In the genomic region with DNA sequence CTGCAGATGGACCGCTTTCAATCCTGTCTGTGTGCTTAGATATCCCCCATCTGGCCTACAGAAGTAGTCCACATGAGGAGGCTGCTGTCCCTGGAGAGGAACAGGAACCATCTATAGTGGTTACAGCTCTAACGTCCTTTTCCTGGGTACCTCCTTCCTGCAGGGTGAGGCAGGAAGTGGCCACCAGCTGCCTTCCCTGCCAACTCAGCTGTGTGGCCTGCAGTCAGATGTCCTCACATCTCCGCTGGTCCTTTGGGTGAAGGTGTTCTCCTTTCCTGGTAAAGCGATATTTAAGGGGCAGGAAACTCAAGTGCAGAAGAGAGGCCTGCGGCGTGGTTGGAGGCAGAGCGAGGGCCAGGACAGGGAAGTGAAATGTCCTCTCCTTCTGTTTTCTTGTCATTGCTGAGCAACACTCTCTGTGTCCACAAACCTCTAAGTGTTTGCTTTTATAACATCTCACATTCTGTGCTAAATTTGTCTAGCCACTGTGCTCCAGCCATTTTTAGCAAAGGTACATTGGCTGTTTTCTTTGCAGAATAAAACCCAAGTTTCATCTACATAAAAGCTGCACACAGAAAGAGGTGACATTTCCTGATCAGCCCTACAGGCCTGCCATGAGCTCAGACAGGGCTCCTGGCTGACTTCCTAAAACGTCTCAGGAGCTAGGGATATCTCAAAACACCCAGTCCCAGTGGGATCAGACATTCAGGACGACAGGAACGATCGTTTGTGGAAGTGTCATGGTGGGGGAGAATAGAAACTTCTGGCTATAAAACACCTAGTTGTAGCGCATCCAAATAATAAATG, we compare ENCODE assay signal across 7 mouse cellular contexts.
DNase-seq lines count a peak whose midpoint lies in the region; ATAC-seq and TF ChIP-seq lines count a peak whose summit lies in the region.

No protein-coding gene starts in this region.

- intact Hi-C loops in left cerebral cortex, postnatal 25 days (cut with DNase I), result loop anchor here (2.0 to 5.0 kb wide), 5 partner anchors 47 to 164 kb away; no protein-coding TSS in a partner anchor

- peak overlapping the region; percentile 48 for H3K4me2 ChIP-seq in CH12.LX (ENCODE audit: insufficient read depth, low read depth, poor library complexity, severe bottlenecking)
- no peak overlapping the region for H3K4me2 ChIP-seq in heart, embryonic 13.5 days

- no peak; the same call in 1 of the 2 replicates for ATAC-seq in heart, embryonic 13.5 days (ENCODE audit: extremely low read depth, insufficient number of reproducible peaks, low FRiP score, low TSS enrichment)

- in situ Hi-C loops in CH12.LX (cut with MboI; ENCODE audit: low pct_ligation_motif_present, low pct_unique_long_range_greater_than_20kb, low sequenced_read_pairs), result loop anchor here (5.0 to 10.0 kb wide), 2 partner anchors 161 to 263 kb away; no protein-coding TSS in a partner anchor

- H3K4me3 ChIP-seq in CH12.LX (replicated peaks in 1 of 3; ENCODE audit: low read depth in 2 of 3, low read length in 2 of 3, poor library complexity in 1 of 3), result peak overlapping the region; percentile 13 to 42 (median 35)
- no peak overlapping the region for H3K4me3 ChIP-seq in heart, embryonic 13.5 days
- H3K4me3 ChIP-seq in megakaryocyte, embryonic 14.5 days (replicated peaks), result peak overlapping the region; percentile 85
- peak overlapping the region; percentile 5; the same call in 1 of the 2 replicates for H3K4me3 ChIP-seq in thymus, adult 2 months (ENCODE audit: control insufficient read depth, insufficient read depth, low read length)

- H3K9ac ChIP-seq in CH12.LX (ENCODE audit: insufficient read depth, low read depth), result no peak overlapping the region
- H3K9ac ChIP-seq in heart, embryonic 13.5 days, result no peak overlapping the region

- TF ChIP-seq RAD21 in CH12.LX (IDR thresholded peaks at IDR 0.05; ENCODE audit: low read depth, low read length), result peak; percentile 68

- dilution Hi-C loops in CH12.LX (cut with MboI; ENCODE audit: extremely low pct_ligation_motif_present, extremely low pct_unique_long_range_greater_than_20kb, low sequenced_read_pairs), result no loop called here

- H3K9me3 ChIP-seq in CH12.LX (replicated peaks; ENCODE audit: low read length), result no peaks in the 10 kb centered on the region
- H3K9me3 ChIP-seq in heart, embryonic 13.5 days, result no peaks in the 10 kb centered on the region
- H3K9me3 ChIP-seq in megakaryocyte, embryonic 14.5 days, result no peaks in the 10 kb centered on the region

- peak; percentile 24; the same call in 1 of the 2 replicates for TF ChIP-seq POLR2A in CH12.LX (IDR thresholded peaks at IDR 0.05; ENCODE audit: low read depth, low read length)
- TF ChIP-seq POLR2A in thymus, adult 2 months (IDR thresholded peaks at IDR 0.05; ENCODE audit: control insufficient read depth, extremely low read depth, insufficient read depth, low read length, poor library complexity), result no peak

- H3K79me2 ChIP-seq in CH12.LX (replicated peaks; ENCODE audit: control insufficient read depth, extremely low read depth, insufficient read depth, poor library complexity, severe bottlenecking), result no peaks in the 10 kb centered on the region

- WGBS in heart, embryonic 13.5 days, result 61% methylated on average over 12 of the region's 12 CpGs
- 27% methylated on average over 12 of the region's 12 CpGs for WGBS in thymus, adult 2 months

- peak in 1 of 2 experiments; percentile 56; a peak in 2 of 4 replicates for TF ChIP-seq CTCF in CH12.LX (conservative IDR thresholded peaks at IDR 0.05 in 1 of 2, IDR thresholded peaks at IDR 0.05 in 1 of 2; ENCODE audit: low read depth in 2 of 2, low read length in 2 of 2)
- TF ChIP-seq CTCF in thymus, adult 2 months (IDR thresholded peaks at IDR 0.05; ENCODE audit: borderline replicate concordance, control insufficient read depth, extremely low read depth, insufficient read depth, low read length, poor library complexity), result no peak

- H3K27me3 ChIP-seq in CH12.LX (replicated peaks), result no peaks in the 10 kb centered on the region
- H3K27me3 ChIP-seq in heart, embryonic 13.5 days (replicated peaks), result no peaks in the 10 kb centered on the region
- H3K27me3 ChIP-seq in megakaryocyte, embryonic 14.5 days (replicated peaks), result no peaks in the 10 kb centered on the region
- no peaks in the 10 kb centered on the region for H3K27me3 ChIP-seq in thymus, adult 2 months (ENCODE audit: control insufficient read depth, insufficient read depth, low read length)

- DNase-seq in A20 (ENCODE audit: low read depth, low spot score) (peak; percentile 71), CH12.LX (ENCODE audit: extremely low read depth) (peak; percentile 81)
- peak; percentile 49 to 70 for DNase-seq in left cerebral cortex, postnatal 25 days (ENCODE audit: low spot score in 2 of 2)
- DNase-seq in thymus, adult 2 months, result peak; percentile 64
- no peak for DNase-seq in adrenal gland, postnatal 10 days

- TF ChIP-seq EP300 in CH12.LX (IDR thresholded peaks at IDR 0.05; ENCODE audit: low read length), result peak; percentile 73

- peak overlapping the region; percentile 75 for H3K27ac ChIP-seq in CH12.LX (ENCODE audit: insufficient read depth, low read depth)
- H3K27ac ChIP-seq in heart, embryonic 13.5 days (replicated peaks), result peak overlapping the region; percentile 69
- peak overlapping the region; percentile 76 for H3K27ac ChIP-seq in thymus, adult 2 months (ENCODE audit: control insufficient read depth, insufficient read depth, low read length)

- H3K36me3 ChIP-seq in CH12.LX (replicated peaks in 1 of 2; ENCODE audit: control insufficient read depth in 1 of 2, insufficient read depth in 1 of 2, low read length in 1 of 2), result no peaks in the 10 kb centered on the region
- no peaks in the 10 kb centered on the region for H3K36me3 ChIP-seq in heart, embryonic 13.5 days
- no peaks in the 10 kb centered on the region for H3K36me3 ChIP-seq in megakaryocyte, embryonic 14.5 days (replicated peaks; ENCODE audit: low read length)
- H3K36me3 ChIP-seq in thymus, adult 2 months (ENCODE audit: control insufficient read depth, insufficient read depth, low read length), result no peaks in the 10 kb centered on the region

- H3K4me1 ChIP-seq in CH12.LX (ENCODE audit: control insufficient read depth in 1 of 2, insufficient read depth in 2 of 2), result peaks cover 13 to 65% of the 10 kb centered on the region in 2 experiments
- peaks cover 14% of the 10 kb centered on the region for H3K4me1 ChIP-seq in heart, embryonic 13.5 days
- peaks cover 96% of the 10 kb centered on the region for H3K4me1 ChIP-seq in megakaryocyte, embryonic 14.5 days
- H3K4me1 ChIP-seq in thymus, adult 2 months (replicated peaks; ENCODE audit: control insufficient read depth, insufficient read depth, low read length), result peaks cover 25% of the 10 kb centered on the region

TF ChIP-seq in CH12.LX, 34 proteins besides CTCF, POLR2A, EP300 and RAD21 (continues in another document):
- TF ChIP-seq ELF1 (IDR thresholded peaks at IDR 0.05; ENCODE audit: low read depth, low read length), result peak; percentile 75
- TF ChIP-seq MAX (IDR thresholded peaks at IDR 0.05; ENCODE audit: low read length), result peak; percentile 46; the same call in 1 of the 2 replicates
- peak; percentile 11; the same call in 1 of the 2 replicates for TF ChIP-seq ZC3H11A (IDR thresholded peaks at IDR 0.05; ENCODE audit: low read depth, low read length)
- TF ChIP-seq IRF4 (IDR thresholded peaks at IDR 0.05; ENCODE audit: low read depth, low read length), result peak; percentile 7; the same call in 1 of the 2 replicates
- peak; percentile 57; the same call in 1 of the 2 replicates for TF ChIP-seq MAFK (IDR thresholded peaks at IDR 0.05; ENCODE audit: insufficient replicate concordance, low read length)
- no peak for TF ChIP-seq MXI1 (IDR thresholded peaks at IDR 0.05; ENCODE audit: low read depth, low read length)
- TF ChIP-seq POLR2AphosphoS2 (IDR thresholded peaks at IDR 0.05; ENCODE audit: low read depth, low read length), result no peak
- no peak for TF ChIP-seq GABPA (IDR thresholded peaks at IDR 0.05; ENCODE audit: insufficient replicate concordance, low read depth, low read length)
- TF ChIP-seq UBTF (IDR thresholded peaks at IDR 0.05; ENCODE audit: low read depth, low read length), result no peak
- TF ChIP-seq NELFE (IDR thresholded peaks at IDR 0.05; ENCODE audit: low read depth, low read length), result no peak; the same call in 1 of the 2 replicates
- no peak; the same call in 1 of the 2 replicates for TF ChIP-seq RCOR1 (conservative IDR thresholded peaks at IDR 0.05; ENCODE audit: low read depth, low read length)
- peak; percentile 40; the same call in 1 of the 2 replicates for TF ChIP-seq SIN3A (IDR thresholded peaks at IDR 0.05; ENCODE audit: low read length)
- no peak for TF ChIP-seq TBP (conservative IDR thresholded peaks at IDR 0.05; ENCODE audit: low read depth, low read length)
- TF ChIP-seq USF2 (conservative IDR thresholded peaks at IDR 0.05; ENCODE audit: low read depth, low read length), result no peak
- 0 out of 2 replicates have a peak, but pooled peaks have one; percentile 15 for TF ChIP-seq MEF2A (IDR thresholded peaks at IDR 0.05; ENCODE audit: borderline replicate concordance, low read depth, low read length)
- TF ChIP-seq PAX5 (IDR thresholded peaks at IDR 0.05; ENCODE audit: low read length), result no peak
- TF ChIP-seq MAZ (IDR thresholded peaks at IDR 0.05; ENCODE audit: low read depth, low read length), result 0 out of 2 replicates have a peak, but pooled peaks have one; percentile 51
- TF ChIP-seq MYC (IDR thresholded peaks at IDR 0.05; ENCODE audit: low read depth, low read length), result no peak
- TF ChIP-seq SMC3 (IDR thresholded peaks at IDR 0.05; ENCODE audit: low read depth, low read length), result peak; percentile 71
- no peak for TF ChIP-seq CHD1 (IDR thresholded peaks at IDR 0.05; ENCODE audit: low read depth, low read length)
- no peak for TF ChIP-seq JUN (IDR thresholded peaks at IDR 0.05; ENCODE audit: insufficient read depth, low read depth, low read length)
- TF ChIP-seq E2F4 (IDR thresholded peaks at IDR 0.05; ENCODE audit: insufficient replicate concordance, low read depth, low read length), result no peak
- peak; percentile 61 for TF ChIP-seq BHLHE40 (IDR thresholded peaks at IDR 0.05; ENCODE audit: low read depth, low read length)
- no peak for TF ChIP-seq JUND (conservative IDR thresholded peaks at IDR 0.05; ENCODE audit: low read depth, low read length)
- TF ChIP-seq CHD2 (IDR thresholded peaks at IDR 0.05; ENCODE audit: low read length), result 0 out of 2 replicates have a peak, but pooled peaks have one; percentile 25
- peak; percentile 77; the same call in 1 of the 2 replicates for TF ChIP-seq TCF12 (IDR thresholded peaks at IDR 0.05; ENCODE audit: low read depth, low read length)
- TF ChIP-seq KAT2A (IDR thresholded peaks at IDR 0.05; ENCODE audit: insufficient replicate concordance, low read length), result 0 out of 2 replicates have a peak, but pooled peaks have one; percentile 35
- TF ChIP-seq ZKSCAN1 (IDR thresholded peaks at IDR 0.05; ENCODE audit: borderline replicate concordance, low read depth, low read length), result no peak
- peak; percentile 85 for TF ChIP-seq ETS1 (conservative IDR thresholded peaks at IDR 0.05; ENCODE audit: low read depth, low read length)
- no peak for TF ChIP-seq ZMIZ1 (IDR thresholded peaks at IDR 0.05; ENCODE audit: low read depth, low read length)
